Mouse (Mus musculus): Measurements from ENCODE around the gene Alg9.

Gene Alg9

DNA sequence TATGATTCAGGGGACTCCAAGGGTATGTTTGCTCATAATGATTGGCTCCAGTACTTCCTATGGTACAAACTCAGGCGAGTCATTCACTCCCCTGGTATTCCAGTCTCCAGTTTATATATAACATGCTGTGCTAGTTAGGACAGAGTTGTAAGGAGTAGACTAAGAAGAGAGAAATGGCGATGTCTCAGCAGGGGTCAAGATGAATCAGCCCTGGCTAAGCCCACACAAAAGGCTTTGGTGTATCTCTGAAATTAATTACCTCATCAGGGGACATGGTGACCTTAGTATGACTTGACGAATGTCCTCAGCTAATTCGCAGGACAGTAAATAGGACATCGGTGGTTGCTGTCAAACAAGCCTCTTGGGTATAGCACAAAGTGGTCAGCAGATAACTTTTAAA, 18.1 kb upstream of the Alg9 start:
- no peak for DNase-seq (ENCODE audit: low spot score in 2 of 2)

DNA sequence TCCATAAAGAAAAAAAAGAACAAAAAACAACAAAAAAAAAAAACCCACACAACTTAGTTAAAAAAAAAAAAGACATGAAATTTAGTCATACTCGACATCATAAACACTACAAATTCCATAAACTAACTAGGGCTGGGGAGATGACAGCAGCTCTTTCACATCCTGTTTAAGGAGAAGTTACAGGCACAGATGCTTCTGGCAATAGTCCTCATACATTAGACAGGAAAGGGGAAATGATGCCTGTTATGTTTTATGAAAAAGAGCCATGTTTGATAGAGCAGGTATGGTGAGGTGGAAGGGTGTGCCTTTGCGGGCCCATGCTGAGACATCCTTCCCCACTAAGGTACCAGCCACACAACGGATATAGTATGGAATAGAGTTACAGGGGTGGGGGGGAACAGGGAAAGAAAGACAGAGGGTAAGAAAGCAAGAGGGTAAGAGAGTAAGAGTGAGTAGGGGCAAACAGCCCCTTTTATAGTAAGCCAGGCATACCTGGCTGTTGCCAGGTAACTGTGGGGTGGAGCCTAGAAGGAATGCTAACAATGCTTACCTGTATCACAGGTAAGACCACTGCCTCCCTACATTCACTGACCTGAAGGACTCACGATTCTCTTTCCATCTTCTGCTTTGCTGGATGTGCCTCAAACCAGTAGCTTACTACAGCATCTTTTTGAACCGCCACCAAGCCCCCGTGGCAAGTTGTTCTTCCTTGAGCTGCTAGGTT, 13.1 kb upstream of the Alg9 start:
- DNase-seq (ENCODE audit: low spot score in 2 of 2), result no peak

DNA sequence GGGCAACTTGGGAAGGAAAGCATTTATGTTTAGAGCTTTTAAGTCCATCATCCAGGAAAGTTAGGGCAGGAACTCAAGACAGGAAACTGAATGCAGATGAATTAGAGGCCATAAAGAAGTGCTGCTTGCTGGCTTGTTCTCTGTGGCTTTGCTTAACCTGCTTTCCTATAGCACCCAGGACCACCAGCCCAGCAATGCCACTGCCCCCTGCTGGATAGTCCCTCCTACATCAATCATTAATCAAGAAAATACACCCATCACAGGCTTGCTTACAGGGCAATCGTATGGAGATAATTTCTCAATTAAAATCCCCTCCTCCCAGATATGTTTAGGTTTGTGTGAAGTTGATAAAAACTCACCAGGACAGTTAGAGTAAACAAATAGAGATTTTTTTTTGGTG, 11.5 kb upstream of the Alg9 start:
- no peak for DNase-seq (ENCODE audit: low spot score in 2 of 2)

DNA sequence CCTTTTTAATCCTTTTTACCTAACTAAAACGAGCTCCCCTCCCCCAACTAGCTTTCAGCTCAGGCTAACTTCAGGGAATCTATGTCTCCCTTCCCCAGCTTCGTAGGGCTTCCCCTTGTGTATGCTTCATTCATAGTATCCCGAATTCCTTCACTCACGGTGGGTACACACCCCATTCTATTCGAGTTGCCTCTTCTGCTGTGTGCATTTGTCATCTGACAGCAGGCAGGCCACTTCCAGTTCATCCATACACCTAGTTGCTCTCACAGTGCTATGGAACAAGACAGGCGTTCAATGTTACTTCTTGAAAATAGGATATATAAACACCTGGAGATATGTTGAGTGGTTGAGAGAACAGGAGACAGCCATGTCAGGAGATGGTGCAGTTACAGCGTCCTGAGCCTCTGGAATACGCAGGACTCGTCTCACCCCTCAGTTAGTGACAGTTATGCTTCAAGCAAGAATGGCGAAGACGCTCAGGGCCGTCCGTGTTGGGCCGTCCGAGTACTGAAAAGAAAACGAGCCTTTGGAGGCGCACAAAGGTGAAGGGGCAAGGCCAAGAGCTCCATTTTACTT, 7.2 kb upstream of the Alg9 start:
- DNase-seq (ENCODE audit: low spot score in 2 of 2), result no peak

DNA sequence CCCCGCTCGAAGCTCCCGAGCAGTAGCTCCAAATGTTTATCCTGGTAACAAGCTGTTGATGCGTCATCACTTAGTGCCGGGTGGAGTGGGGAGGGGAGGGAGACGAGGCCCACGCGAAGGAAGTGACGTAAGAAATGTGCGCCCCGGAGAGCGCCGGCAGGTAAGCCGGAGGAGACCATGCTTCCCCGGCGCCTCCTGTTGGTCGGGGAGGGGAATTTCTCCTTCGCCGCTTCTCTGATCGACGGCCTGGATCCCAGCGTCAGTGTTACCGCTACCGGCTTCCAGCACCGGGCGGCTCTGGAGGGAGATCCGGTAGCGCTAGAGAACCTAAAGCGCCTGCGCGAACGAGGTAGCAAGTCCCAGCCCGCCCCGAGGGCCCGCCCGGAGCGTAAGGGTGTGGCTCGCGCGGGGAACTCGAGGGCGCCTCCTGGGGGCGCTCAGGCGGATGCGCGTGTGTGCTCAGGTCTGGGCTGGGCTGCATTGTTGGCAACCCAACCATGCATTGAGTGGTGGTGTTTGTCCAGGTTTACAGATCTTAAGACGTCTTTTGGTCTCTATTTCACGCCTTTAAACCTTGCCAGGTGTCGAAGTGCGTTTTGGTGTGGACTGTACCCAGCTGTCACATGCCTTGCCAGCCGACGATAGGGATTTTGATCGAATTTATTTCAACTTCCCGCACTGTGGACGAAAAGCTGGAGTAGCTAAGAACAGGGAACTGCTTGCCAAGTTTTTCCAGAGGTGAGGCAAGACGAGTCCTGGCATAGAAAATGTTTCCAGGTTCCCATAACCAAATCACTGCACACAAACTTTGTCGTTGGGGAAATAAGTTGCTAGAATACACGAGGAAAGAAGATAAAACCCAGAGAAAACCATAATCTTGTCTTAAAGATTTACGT, 6.5 kb upstream of the Alg9 start, which contains the start of gene Fdxacb1:
TSS of gene Fdxacb1 (plus strand) at position 130 of the 896 bp plus-strand sequence.
- peak; percentile 98 to 99 for DNase-seq (ENCODE audit: low spot score in 2 of 2)

DNA sequence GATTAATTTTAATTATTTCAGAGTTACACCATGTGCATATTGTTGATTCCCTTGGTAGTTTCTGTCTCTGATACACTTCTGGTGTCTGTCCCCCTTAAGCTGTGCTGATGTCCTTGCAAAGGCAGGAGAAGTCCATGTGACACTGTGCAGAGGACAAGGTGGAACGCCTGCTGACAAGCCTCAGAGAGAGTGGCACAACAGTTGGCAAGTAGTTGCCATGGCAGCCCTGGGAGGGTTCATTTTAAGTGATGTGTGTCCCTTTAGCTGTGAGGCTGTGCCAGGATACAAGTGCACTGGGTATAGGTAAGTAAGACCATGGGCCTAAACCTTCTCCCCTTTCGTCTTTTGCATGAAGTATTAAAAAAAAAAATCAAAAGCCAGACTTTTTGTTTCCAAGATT, 4.8 kb upstream of the Alg9 start:
- no peak for DNase-seq (ENCODE audit: low spot score in 2 of 2)

DNA sequence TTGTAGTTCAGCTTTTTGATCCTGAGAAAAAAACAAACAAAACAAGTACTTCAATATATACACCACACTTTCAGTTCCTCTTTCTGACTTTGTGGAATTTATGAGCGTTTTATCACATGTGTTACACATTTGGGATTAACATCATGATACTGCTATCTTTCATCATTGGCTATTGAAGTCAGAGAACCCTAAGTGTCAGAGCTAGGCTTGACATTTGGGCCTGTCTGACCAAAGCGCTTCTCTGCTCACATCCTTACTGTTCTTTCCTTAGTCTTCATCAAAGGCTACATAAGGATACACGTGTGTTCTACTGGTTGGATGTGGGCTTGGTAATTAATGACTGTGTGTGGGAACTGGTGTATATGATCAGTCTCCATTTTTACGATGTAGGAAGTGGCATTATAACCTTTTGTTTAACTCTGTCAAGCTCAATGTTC, 775 bp upstream of the Alg9 start:
- no peak for DNase-seq (ENCODE audit: low spot score in 2 of 2)

DNA sequence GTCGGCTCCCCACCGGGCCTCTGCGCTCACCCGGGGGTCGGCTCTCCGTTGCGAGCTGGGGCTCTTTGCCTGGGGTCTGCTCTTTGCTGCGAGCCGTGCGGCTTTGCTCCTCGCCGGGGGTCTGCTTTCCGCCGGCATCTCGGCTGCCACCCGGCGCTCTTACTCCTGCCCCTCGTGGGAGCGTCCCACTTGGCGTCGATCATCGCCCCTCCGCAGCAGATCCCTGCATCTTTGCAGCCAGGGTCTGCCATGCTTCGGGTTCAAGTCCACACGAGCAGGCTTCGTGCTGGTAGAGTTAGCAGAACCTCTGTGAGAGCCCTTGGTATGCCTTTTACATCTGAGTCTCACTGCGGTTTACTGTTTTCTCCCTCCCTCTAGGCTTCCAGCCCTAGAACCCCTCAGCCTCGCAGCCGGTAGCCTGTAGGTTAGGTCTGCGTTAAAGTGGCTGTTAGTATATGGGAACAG, 875 bp downstream of the Alg9 start:
- DNase-seq (ENCODE audit: low spot score in 2 of 2), result no peak

DNA sequence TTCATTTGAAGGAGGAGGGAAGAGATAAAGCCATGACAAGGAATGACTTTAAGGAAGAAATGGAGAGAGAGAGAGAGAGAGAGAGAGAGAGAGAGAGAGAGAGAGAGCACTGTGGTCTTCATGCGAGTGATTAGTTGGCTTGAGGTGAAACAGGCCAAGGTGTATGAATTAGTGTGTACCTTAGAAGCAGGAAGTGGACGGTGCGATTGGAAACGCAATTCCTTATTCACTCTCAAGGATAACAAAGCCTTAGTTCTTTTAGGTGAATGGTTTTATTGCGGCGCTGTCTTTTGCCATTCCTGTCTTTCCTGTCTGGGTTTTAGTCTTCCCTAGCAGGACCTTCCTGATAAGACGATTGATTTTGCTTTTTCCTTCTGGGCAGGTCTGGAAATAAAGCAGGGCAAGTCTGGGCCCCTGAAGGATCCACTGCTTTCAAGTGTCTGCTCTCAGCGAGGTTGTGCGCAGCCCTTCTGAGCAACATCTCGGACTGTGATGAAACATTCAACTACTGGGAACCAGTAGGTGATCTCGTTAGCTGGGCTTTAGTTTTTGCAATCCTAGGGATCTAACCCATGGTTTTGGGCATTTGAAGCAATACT, 1.4 kb downstream of the Alg9 start:
- DNase-seq (ENCODE audit: low spot score in 2 of 2), result no peak

DNA sequence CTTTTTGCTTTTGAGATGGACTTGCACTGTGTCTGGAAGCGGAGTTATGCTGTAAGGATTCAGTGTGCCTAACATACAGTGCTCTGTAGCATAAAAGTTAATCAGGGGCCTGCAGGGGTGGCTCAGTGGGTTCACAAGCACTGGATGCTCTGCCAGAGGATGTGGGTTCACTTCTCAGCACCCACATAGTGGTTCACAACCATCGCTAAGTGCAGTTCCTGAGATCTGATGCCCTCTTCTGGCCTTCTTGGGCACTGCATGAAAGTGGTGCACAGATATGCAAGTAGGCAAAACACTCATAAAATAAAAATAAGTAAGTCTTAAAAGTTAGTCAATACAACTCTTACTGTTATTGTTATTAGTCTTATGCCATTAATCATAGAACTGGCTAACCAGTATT, 7.3 kb downstream of the Alg9 start:
- no peak for DNase-seq (ENCODE audit: low spot score in 2 of 2)

DNA sequence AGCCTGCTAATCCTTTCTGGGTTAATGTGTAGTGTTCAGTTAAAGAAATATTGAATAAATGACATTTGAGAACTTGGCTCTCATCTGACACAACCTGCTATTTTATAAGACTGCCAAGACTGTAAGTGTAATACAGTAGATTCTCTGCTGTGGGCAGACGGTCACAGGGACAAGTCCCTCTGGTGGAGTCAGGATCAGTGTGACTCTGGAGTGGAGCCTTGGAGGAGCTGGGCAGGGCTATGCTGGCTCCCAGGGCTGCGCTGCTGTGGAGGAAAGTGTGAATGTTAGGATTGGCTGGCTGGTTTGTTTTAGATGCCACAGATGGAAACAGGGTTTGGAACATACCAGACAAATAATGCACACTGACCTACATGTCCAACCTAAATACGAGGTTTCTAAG, 20.4 kb downstream of the Alg9 start:
- no peak for DNase-seq (ENCODE audit: low spot score in 2 of 2)

DNA sequence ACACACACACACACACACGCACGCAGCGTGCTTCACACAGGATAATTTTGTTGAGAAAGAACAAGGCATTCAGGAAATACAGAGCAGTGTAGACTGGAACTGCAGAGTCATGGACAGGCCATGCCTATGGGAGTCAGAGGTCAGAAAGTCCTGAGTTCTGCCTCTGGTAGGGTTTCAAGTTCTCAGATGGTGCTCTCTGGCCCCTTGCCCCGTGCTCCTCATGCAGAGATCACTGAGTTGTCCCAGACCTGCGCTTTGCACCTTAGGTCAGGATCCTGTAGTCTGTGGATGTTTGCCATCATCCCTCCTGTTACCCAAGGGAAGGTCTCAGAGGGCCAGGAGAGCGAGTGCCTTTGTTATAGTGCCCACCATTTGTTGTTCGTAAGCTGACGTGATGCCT, 22.0 kb downstream of the Alg9 start:
- no peak for DNase-seq (ENCODE audit: low spot score in 2 of 2)

DNA sequence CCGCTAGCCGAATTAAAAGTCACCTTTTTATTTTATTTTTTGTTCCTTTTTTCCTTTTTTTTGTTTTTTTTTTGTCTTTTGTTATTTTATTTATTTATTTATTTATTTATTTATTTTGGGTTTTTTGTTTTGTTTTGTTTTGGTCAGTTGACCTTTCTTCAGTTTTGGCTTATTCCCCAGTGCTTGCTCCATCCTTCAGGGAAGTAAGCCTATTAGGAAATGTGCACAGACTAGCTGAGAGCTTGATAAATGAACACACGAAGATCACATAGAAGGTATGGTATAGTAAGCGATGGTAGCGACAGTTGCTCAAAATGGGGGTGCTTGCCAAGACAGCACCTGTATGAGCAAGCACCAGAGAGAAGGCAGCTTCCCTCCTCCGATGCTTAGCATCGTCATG, 22.8 kb downstream of the Alg9 start:
- no peak for DNase-seq (ENCODE audit: low spot score in 2 of 2)

DNA sequence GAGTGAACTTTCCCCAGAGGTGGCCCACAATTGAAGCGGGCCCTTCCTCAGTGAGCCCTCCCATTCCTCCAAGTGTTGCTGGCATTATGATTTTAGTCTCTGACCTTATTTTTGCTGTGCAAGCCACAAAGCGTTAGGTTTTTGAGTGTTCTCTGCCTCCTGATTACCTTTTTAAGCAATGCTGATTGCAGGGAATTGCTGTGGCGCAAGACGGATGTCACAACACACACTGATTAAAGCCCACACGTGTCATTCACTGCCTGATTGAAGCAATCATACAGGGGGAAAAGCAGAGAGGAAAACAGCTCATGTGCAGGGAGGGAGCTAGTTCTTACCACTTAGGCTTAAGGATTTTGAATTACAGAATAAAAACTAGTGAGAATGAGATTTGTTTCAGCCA, 23.5 kb downstream of the Alg9 start:
- DNase-seq (ENCODE audit: low spot score in 2 of 2), result no peak

DNA sequence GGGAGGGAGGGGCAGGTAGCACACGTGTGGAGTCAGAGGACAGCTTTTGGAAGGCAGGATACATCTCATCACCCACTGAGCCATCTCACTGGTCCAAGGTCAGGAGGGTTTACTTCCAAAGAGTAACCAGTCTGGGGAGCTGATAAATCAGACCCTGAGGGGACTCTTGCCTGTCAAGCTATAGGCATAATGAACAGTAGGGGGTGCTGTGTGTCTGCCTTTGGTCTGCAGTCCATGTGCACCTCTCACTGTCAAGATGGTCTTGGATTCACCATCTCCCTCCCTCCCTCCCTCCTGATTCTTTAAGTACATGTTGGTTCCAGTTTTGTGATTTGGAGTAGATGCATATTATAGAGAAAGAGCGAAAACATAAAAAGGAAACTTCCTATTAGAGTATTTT, 26.2 kb downstream of the Alg9 start:
- no peak for DNase-seq (ENCODE audit: low spot score in 2 of 2)

DNA sequence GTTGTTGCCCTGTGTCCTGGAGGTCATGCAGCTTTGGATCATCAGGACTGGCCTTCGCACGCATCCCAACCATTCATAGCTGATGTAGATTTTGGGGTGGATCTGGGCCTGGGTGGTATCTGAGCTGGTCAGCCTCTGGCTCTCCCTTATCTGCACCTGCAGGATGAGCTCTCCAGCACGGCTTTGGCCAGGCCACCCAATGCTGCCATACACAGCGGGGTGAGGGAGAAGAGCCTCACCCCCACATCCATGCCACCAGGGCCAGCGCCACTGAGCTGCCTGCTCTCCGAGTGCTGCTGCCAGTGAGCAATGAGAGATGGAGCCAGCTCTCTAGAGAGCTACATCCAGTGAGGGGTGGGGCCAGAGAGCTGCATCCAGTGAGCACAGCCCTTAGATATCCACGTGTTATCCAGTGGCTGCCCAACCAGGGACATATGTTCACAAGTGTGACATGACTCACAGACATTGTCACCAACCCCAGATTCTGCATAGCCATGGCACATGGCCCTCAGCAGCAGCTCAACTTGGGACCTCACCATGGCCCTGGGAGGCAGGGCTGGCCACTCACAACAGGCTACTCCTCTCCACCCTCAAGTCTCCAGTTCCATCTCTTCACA, 28.3 kb downstream of the Alg9 start:
- no peak for DNase-seq (ENCODE audit: low spot score in 2 of 2)

DNA sequence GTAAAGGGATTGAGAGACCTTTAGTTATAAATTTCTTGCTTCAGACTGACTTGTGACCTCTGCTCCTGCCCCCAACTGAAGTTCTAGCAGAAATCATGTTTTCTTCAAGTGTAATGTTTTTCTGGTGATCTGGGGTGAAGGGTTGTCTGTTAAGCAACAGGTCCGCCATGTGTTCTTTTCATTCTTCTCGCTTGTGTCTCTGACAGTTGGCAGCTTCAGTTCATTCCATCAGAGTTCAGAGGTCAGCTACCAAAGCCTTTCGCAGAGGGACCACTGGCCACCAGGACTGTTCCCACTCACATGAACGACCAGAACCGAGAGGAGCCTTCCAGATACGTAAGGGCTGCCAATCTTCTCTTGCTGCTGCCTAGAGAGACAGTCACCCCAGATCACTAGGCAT, 33.7 kb downstream of the Alg9 start:
- DNase-seq (ENCODE audit: low spot score in 2 of 2), result no peak

DNA sequence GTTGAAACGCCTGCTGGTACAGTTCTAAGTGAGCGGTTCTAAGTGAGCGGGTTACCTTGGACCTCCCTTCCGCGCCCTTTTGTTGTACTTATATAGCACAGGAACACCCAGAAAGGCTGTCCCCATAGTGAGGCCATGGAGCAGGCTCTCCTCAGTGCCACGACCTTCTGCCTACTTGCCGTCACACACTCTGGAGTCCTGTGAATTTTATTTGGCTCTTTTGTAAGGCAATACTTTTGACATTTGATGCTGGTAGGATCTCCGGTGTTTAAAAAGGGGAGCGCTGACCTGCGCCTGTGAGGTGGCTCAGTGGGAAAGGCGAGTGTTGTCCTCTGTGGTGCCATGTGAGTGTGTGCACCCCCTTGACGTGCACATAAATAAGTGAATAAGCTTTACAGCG, 34.3 kb downstream of the Alg9 start:
- no peak for DNase-seq (ENCODE audit: low spot score in 2 of 2)

DNA sequence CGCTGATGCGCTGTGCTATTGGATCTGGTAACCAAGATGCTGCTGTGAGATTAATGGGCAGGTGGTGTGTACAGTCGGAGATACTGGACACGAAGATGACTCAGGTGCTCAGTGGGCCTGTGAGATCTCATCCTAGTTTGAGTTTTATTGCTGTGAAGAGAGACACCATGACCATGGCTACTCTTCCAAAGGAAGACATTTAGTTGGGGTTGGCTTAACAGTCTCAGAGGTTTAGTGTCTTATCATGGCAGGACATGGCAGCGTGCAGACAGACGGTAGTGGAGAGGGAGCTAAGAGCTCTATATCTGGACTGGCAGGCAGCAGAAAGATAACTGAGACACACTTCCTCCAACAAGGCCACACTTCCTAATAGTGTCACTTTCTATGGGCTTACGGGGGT, 36.4 kb downstream of the Alg9 start:
- DNase-seq (ENCODE audit: low spot score in 2 of 2), result no peak

DNA sequence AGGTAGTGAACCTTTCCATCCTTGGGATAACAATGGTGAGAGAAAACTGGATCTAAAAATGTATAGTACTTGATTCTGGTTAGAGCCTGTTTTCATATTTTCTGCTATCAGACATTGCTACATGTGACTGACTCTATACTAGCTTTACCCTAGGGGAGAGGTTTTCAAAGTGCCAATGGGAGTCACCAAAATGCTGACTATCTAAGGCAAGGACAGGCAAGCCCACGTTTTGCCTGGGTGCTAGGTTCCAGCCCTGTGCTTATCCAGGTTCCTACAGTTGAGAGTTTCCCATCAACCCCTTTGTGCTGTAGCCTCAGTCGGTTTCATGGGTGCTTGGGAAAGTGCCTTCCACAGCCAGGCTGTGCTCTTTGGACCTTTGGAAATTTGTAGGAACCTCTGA, 36.9 kb downstream of the Alg9 start:
- DNase-seq (ENCODE audit: low spot score in 2 of 2), result no peak

DNA sequence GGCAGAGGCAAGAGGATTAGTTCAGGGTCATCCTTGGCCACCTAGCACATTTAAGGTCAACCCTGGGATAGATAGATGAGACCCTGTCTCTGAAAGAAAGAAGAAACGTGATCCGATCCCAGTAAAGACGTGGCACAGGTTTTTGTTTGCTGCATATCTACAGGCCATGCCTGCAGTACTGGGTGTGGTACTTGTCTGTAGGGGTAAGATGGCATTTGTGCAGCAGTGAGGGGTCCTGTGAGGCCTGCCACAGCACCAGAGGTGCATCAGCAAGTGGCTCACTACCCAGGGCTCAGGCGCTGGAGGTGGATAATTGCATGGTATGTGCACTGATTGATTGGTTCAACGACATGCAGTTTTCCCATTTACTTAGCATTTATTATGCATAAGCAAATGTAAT, 39.0 kb downstream of the Alg9 start:
- DNase-seq (ENCODE audit: low spot score in 2 of 2), result no peak

DNA sequence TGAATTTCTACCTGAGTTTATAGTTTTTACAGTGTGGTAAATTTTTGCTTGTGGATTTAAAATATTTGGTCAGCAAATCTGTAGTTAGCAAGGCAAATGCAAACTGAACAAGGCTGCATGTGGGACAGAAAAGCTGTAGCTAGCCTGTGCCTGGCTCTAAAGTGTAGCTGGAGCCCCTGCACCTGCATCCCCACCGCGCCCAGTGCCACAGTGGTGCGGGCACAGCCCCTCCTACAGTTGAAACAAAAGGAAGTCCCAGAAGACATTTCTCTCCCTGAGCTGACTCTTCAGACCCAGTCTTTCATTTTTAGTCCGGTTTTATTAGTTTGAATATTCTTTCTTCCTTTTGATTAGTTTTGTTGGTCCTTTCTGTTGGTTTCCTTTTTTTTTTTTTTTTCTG, 40.8 kb downstream of the Alg9 start:
- no peak for DNase-seq (ENCODE audit: low spot score in 2 of 2)
